Mouse (Mus musculus) E14TG2a.4 (cell line): ENCODE measurements around the gene Galnt7.

ENCODE experiments used
- H3K27me3 ChIP-seq: 2 replicates; pipeline ENCODE4 v1.6.1; 2014; ENCODE audit warnings: low read length, control low read depth; ENCODE audit not compliant: insufficient read depth
- H3K36me3 ChIP-seq: 2 replicates; pipeline ENCODE4 v1.6.1; 2014; ENCODE audit warnings: low read length, control low read depth; ENCODE audit not compliant: insufficient read depth
- H3K4me1 ChIP-seq: replicated peaks from 2 replicates; pipeline ENCODE4 v1.6.1; 2014; ENCODE audit warnings: low read depth, low read length, control low read depth
- H3K4me3 ChIP-seq: replicated peaks from 2 replicates; pipeline ENCODE4 v1.5.1; 2014; ENCODE audit warnings: mild to moderate bottlenecking, low read length
- H3K9me3 ChIP-seq: 2 replicates; pipeline ENCODE4 v1.6.1; 2014; ENCODE audit warnings: low read length, control low read depth
- CTCF ChIP-seq: conservative IDR thresholded peaks from 2 replicates; pipeline ENCODE4 v1.5.1; 2014; ENCODE audit warnings: low read length
- NANOG ChIP-seq: IDR thresholded peaks from 2 replicates; pipeline ENCODE4 v1.6.1; 2014; ENCODE audit warnings: borderline replicate concordance, low read length, mixed read lengths
- POU5F1 ChIP-seq: IDR thresholded peaks from 2 replicates; pipeline ENCODE4 v1.6.1; 2014; ENCODE audit warnings: low read length, borderline replicate concordance

Galnt7 gene

DNA sequence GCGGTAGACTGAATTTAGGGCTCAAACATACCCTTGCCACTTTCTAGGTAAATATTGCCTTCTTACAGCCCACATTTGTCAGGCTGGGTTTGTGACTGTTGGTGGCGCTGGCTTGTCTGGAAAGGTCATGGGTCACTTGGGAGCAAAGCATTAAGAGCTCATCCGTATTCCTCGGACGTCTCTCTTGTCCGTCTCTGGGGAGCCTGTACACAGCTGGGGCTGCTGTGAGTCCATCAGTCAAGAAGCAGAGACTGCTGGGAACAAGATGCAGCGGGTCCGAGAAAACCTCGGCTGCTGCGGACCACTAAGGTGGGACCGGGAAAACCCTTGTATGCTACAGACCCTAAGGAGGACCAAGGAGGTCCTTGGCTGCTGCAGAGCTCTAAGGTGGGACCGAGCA, 105.3 kb downstream of the Galnt7 start:
- TF ChIP-seq POU5F1: no peak
- no peak for TF ChIP-seq CTCF
- TF ChIP-seq NANOG: no peak
- H3K4me1 ChIP-seq: no peaks in the 10 kb centered on the region
- H3K27me3 ChIP-seq: no peaks in the 10 kb centered on the region
- H3K4me3 ChIP-seq: no peak overlapping the region
- H3K9me3 ChIP-seq: no peaks in the 10 kb centered on the region
- H3K36me3 ChIP-seq: no peaks in the 10 kb centered on the region

DNA sequence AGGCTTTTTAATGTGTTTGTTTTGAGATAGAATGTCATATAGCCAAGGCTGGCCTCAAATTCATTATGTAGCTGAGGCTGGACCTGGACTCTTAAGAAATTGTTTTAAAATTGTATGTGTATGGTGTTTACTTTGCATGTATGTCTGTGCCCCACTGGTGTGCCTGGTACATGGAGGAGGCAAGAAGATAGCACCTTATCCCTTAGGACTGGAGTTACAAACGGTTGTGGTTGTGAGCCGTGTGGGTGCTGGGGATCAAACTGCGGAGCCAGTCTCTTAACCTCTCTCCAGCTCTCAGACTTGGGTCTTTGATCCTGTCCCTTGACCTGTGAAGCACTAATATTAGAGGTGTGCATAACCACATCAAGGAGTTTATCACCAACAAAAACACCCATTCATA, 106.0 kb downstream of the Galnt7 start:
- no peaks in the 10 kb centered on the region for H3K27me3 ChIP-seq

DNA sequence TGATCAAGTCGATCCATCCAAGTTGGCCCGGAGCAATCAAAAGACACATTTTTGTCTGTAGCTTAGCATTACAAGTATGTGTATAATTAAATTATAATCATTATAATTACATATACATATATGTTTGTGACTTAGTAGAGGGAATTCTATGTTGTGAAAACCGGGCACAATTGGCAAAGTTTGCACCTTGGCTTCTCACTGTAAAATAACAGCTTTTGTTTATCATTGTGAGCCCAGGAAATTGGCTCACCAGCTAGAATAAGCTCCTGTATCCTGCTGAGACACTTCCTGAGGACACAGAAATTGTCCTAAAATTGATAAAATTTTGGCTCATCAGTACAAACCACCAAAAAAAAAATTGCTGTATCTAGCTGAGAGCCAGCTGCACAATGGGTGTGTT, 106.4 kb downstream of the Galnt7 start:
- no peaks in the 10 kb centered on the region for H3K27me3 ChIP-seq
- no peak overlapping the region for H3K4me3 ChIP-seq
- no peaks in the 10 kb centered on the region for H3K36me3 ChIP-seq
- no peaks in the 10 kb centered on the region for H3K9me3 ChIP-seq
- TF ChIP-seq NANOG (no peak), POU5F1 (no peak), CTCF (no peak)
- no peaks in the 10 kb centered on the region for H3K4me1 ChIP-seq

More for the DNA sequence above, 106.0 kb downstream of the Galnt7 start:
- no peaks in the 10 kb centered on the region for H3K9me3 ChIP-seq
- H3K4me1 ChIP-seq: no peaks in the 10 kb centered on the region
- no peaks in the 10 kb centered on the region for H3K36me3 ChIP-seq
- no peak overlapping the region for H3K4me3 ChIP-seq
- TF ChIP-seq NANOG (no peak), CTCF (no peak), POU5F1 (no peak)

DNA sequence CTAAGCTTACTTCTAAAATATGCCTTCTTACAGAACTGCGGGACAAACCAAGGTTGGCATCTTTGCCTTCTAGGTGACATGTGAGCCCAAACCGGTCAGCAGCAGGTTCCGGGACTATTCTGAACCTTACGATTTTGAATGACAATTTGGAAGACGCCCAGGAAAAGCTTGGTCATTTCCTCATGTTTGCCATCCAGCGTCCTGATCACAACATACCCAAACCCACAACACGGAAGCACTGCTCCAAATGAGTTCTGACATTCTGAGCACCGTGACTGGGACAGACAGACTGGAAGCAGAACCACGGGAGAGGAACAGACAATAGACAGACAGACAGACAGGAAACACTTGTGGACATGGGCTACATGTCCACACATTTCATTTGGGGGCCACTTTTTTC, 111.4 kb downstream of the Galnt7 start:
- H3K36me3 ChIP-seq: no peaks in the 10 kb centered on the region; the same call in 1 of the 2 replicates
- H3K4me3 ChIP-seq: no peak overlapping the region
- TF ChIP-seq NANOG (no peak), CTCF (no peak), POU5F1 (no peak)
- H3K27me3 ChIP-seq: no peaks in the 10 kb centered on the region
- H3K9me3 ChIP-seq: no peaks in the 10 kb centered on the region
- H3K4me1 ChIP-seq: no peaks in the 10 kb centered on the region

DNA sequence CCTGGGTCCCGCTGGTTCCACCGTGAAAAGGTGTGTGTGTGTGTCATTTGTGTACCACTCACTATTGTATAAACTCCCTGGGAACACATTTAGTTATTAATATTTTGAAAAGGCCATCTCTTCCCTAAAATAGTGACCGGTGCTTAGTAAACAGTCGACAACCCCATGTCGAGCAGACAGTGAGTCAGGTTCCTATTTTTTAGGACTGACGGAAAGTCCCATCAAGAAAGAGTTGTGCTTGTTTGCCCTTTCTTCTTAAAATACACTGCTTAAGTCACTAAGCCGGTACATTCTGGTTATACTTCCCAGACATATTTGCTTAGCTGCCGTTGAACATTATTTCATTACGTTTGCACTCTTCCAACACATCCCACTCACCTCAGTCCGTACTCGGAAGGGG, 111.9 kb downstream of the Galnt7 start:
- H3K36me3 ChIP-seq: no peaks in the 10 kb centered on the region; the same call in 1 of the 2 replicates
- no peak overlapping the region for H3K4me3 ChIP-seq
- no peaks in the 10 kb centered on the region for H3K9me3 ChIP-seq
- H3K27me3 ChIP-seq: no peaks in the 10 kb centered on the region
- no peaks in the 10 kb centered on the region for H3K4me1 ChIP-seq
- TF ChIP-seq NANOG: no peak

DNA sequence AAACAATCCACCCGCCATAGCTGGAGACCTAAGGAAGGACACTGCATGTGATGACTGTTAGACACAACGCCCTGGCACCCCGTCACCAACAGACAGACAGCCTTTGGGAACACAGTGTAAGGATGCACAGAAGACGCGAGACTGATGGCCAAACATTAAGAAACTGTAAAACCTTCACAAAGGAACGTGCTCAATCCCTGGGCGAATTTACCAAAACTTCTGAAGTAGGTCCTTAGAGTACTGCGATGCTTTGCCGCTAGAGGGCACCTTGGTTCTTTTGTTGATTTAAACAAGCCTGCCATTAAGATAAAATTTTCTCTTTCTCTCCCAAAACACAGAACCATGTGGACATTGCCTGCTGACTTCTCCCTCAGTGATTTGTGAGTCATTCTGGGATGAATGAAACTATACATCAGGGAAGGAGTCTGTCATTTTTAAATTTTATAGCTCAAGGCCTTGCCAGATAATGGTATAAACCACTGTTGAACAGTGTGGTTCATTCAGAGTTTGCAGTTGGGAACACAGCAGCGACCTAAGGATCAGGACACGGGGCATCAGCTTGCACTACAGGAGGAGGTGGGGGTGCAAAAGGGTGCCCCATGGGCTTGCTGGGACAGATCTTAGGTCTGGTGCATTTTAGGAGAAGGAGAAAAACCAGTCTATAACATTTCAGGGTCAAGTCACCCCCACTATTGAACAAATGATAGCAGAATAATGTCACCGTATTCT, 112.6 kb downstream of the Galnt7 start:
- H3K4me3 ChIP-seq: no peak overlapping the region
- H3K36me3 ChIP-seq: no peaks in the 10 kb centered on the region; the same call in 1 of the 2 replicates
- H3K27me3 ChIP-seq: no peaks in the 10 kb centered on the region
- TF ChIP-seq CTCF (peak; percentile 77), POU5F1 (no peak), NANOG (no peak)
- H3K9me3 ChIP-seq: 0 out of 2 replicates have a peak, but pooled peaks cover under 1% of the 10 kb centered on the region
- no peaks in the 10 kb centered on the region for H3K4me1 ChIP-seq

DNA sequence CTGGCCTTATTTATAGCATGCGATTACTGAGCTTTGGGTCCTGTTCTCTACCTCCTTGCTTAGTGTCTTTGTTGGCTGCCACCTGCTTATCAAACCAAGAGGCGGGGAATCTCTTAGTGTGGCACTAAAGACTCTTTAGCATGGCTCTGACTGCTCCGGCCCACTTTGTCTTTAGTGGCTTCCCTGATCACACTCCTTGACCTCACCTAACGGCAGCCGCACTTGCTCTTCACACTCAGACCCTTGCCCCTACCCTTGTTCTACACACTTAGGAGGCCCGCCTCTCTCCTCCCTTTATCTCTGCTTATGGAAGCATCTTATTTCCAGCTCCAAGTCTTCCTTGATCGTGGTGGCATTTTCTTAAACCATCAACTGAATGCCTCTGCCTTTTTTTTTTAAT, 114.2 kb downstream of the Galnt7 start:
- no peaks in the 10 kb centered on the region for H3K4me1 ChIP-seq
- no peaks in the 10 kb centered on the region for H3K27me3 ChIP-seq
- no peak for TF ChIP-seq CTCF
- TF ChIP-seq POU5F1: no peak
- TF ChIP-seq NANOG: no peak
- H3K36me3 ChIP-seq: peaks cover 5% of the 10 kb centered on the region; the same call in 1 of the 2 replicates
- no peak overlapping the region for H3K4me3 ChIP-seq
- peaks cover 4% of the 10 kb centered on the region; the same call in 1 of the 2 replicates for H3K9me3 ChIP-seq

DNA sequence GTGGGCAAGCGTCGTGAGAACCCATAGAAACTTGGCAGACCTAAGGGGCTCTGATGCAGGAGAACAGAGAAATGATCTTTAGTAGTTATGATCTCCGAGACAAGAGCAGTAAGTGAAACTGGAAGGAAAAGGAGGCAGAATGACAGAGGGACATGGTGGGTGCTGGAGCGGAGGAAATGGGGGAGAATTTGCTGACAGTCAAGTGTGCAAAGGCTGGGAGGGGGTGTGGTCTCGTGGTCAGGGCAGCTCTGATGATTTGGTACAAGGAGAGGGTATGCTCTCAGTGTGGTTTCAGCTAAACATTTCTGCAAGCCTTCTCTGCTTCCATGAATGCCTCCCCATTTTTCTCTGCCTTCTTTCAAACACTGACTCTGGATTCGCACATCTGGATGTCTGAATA, 116.7 kb downstream of the Galnt7 start:
- no peak overlapping the region for H3K4me3 ChIP-seq
- peaks cover 4% of the 10 kb centered on the region; the same call in 1 of the 2 replicates for H3K9me3 ChIP-seq
- H3K36me3 ChIP-seq: peaks cover 5% of the 10 kb centered on the region; the same call in 1 of the 2 replicates
- no peaks in the 10 kb centered on the region for H3K4me1 ChIP-seq
- TF ChIP-seq NANOG: no peak
- no peak for TF ChIP-seq CTCF
- no peaks in the 10 kb centered on the region for H3K27me3 ChIP-seq

DNA sequence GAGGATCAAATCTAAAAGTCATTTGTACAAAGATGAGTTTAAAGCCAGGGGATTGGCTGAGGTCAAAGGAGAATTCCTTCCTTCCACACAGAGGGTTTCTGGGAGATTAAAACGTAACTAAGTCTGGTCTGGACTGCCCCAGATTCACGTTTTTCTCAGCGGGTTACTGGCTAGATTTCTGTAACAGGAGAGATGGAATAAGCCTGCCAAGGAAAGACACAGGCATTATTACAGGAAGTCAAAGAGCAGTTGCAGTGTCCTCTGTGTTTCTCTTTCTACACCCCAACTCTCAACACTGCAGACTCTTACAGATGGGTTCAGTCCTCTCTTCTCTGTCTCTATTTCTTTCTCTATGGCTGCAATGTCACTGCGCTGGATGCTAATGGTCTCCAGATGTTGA, 118.3 kb downstream of the Galnt7 start:
- Histone ChIP-seq H3K36me3 (peaks cover 5% of the 10 kb centered on the region; the same call in 1 of the 2 replicates), H3K4me3 (no peak overlapping the region), H3K9me3 (peaks cover 4% of the 10 kb centered on the region; the same call in 1 of the 2 replicates), H3K27me3 (no peaks in the 10 kb centered on the region), H3K4me1 (no peaks in the 10 kb centered on the region)
- no peak for TF ChIP-seq NANOG
- TF ChIP-seq CTCF: no peak
- TF ChIP-seq POU5F1: no peak
